Mouse (Mus musculus) lung, embryonic 16.5 days (tissue): Measurements from ENCODE around the gene D130043K22Rik. TPM values are rescaled to one million over a fixed set of nuclear protein-coding genes. Genes with fewer than 3 reads are reported as not detected.

Experiments used
- ATAC-seq: fragments of 200-750 bp; cut with Nextera tagmentation; 2 replicates; pipeline ENCODE4 v1.8.0; 2017; ENCODE audit warnings: low read depth, mild to moderate bottlenecking, moderate library complexity
- H3K27ac ChIP-seq: fragments of 300-500 bp; sonication (generic); 2 replicates; pipeline ENCODE4 v1.5.1; 2014; ENCODE audit warnings: mild to moderate bottlenecking, control low read depth, low read length
- H3K27me3 ChIP-seq: fragments of 300-500 bp; sonication (generic); 2 replicates; pipeline ENCODE4 v1.6.1; 2014; ENCODE audit warnings: low read depth, low read length, mixed read lengths; ENCODE audit not compliant: control insufficient read depth, insufficient read depth
- H3K36me3 ChIP-seq: fragments of 300-500 bp; sonication (generic); 2 replicates; pipeline ENCODE4 v1.6.1; 2014; ENCODE audit warnings: low read length; ENCODE audit not compliant: control insufficient read depth, insufficient read depth
- H3K4me1 ChIP-seq: fragments of 300-500 bp; sonication (generic); replicated peaks from 2 replicates; pipeline ENCODE4 v1.6.1; 2014; ENCODE audit warnings: low read length, mixed read lengths; ENCODE audit not compliant: control insufficient read depth, insufficient read depth
- H3K4me2 ChIP-seq: fragments of 300-500 bp; sonication (generic); 2 replicates; pipeline ENCODE4 v1.6.1; 2014; ENCODE audit warnings: low read depth, low read length, control low read depth
- H3K4me3 ChIP-seq: fragments of 300-500 bp; sonication (generic); 2 replicates; pipeline ENCODE4 v1.5.1; 2014; ENCODE audit warnings: mild to moderate bottlenecking, low read length, control low read depth
- H3K9ac ChIP-seq: fragments of 300-500 bp; sonication (generic); 2 replicates; pipeline ENCODE4 v1.6.1; 2014; ENCODE audit warnings: low read length, control low read depth
- H3K9me3 ChIP-seq: fragments of 300-500 bp; sonication (generic); 2 replicates; pipeline ENCODE4 v1.6.1; 2016; ENCODE audit warnings: low read length; ENCODE audit not compliant: control insufficient read depth
- WGBS: fragments of 180-500 bp; shearing (Covaris S2); extraction: QIAGEN DNeasy Blood & Tissue Kit; methylation state at CpG from one replicate; pipeline ENCODE4 v1.1.7; 2014; 5-methylcytosine and 5-hydroxymethylcytosine counted together
- polyA plus RNA-seq: library from polyadenylated mRNA; unstranded; fragments of >200 nt; fragmentation: Nextera tagmentation; extraction: Ambion mirVana; gene quantifications from 2 replicates; pipeline ENCODE4 v1.2.1, GENCODE M21; 2015

D130043K22Rik gene
- polyA plus RNA-seq, 1 experiment from 2014 or later = 0.20 TPM

GRCm38 (mm10) chr13:24906831-24907570, 62.1 kb downstream of the D130043K22Rik start:
- no peaks in the 10 kb centered on the region for H3K36me3 ChIP-seq
- no peaks in the 10 kb centered on the region for H3K27me3 ChIP-seq
- no peak for ATAC-seq
- H3K4me2 ChIP-seq = no peak overlapping the region
- WGBS = 76% methylated on average over 11 of the region's 11 CpGs
- H3K27ac ChIP-seq = no peak overlapping the region
- H3K9ac ChIP-seq = no peak overlapping the region
- no peaks in the 10 kb centered on the region for H3K4me1 ChIP-seq
- H3K4me3 ChIP-seq = no peak overlapping the region
- H3K9me3 ChIP-seq = no peaks in the 10 kb centered on the region

GRCm38 (mm10) chr13:24909112-24909511, 64.2 kb downstream of the D130043K22Rik start:
- WGBS = 89% methylated on average over 1 of the region's 1 CpGs
- Histone ChIP-seq H3K36me3 (peaks cover under 1% of the 10 kb centered on the region; the same call in 1 of the 2 replicates), H3K4me3 (no peak overlapping the region), H3K27ac (no peak overlapping the region), H3K4me1 (no peaks in the 10 kb centered on the region), H3K27me3 (no peaks in the 10 kb centered on the region), H3K4me2 (no peak overlapping the region), H3K9ac (no peak overlapping the region), H3K9me3 (no peaks in the 10 kb centered on the region)
- ATAC-seq = no peak

GRCm38 (mm10) chr13:24913576-24913975, 68.6 kb downstream of the D130043K22Rik start:
- Histone ChIP-seq H3K9ac (no peak overlapping the region), H3K36me3 (peaks cover 13% of the 10 kb centered on the region), H3K27ac (no peak overlapping the region), H3K4me2 (no peak overlapping the region), H3K27me3 (no peaks in the 10 kb centered on the region), H3K9me3 (no peaks in the 10 kb centered on the region), H3K4me3 (no peak overlapping the region), H3K4me1 (no peaks in the 10 kb centered on the region)
- no peak for ATAC-seq
- WGBS = 89% methylated on average over 7 of the region's 7 CpGs

- H3K4me1 ChIP-seq = no peaks in the 10 kb centered on the region
- ATAC-seq = no peak
- 69% methylated on average over 4 of the region's 4 CpGs for WGBS
- no peak overlapping the region for H3K4me2 ChIP-seq
- H3K4me3 ChIP-seq = no peak overlapping the region
- no peaks in the 10 kb centered on the region for H3K27me3 ChIP-seq
- no peak overlapping the region for H3K27ac ChIP-seq
- H3K9me3 ChIP-seq = no peaks in the 10 kb centered on the region
- peaks cover 13% of the 10 kb centered on the region for H3K36me3 ChIP-seq
- no peak overlapping the region for H3K9ac ChIP-seq
These were observed 70.0 kb downstream of the D130043K22Rik start for GRCm38 (mm10) chr13:24914915-24915314.

- Histone ChIP-seq H3K4me3 (no peak overlapping the region), H3K27me3 (no peaks in the 10 kb centered on the region), H3K27ac (no peak overlapping the region), H3K4me2 (no peak overlapping the region), H3K36me3 (peaks cover 13% of the 10 kb centered on the region), H3K9me3 (no peaks in the 10 kb centered on the region), H3K9ac (no peak overlapping the region), H3K4me1 (no peaks in the 10 kb centered on the region)
- WGBS = 67% methylated on average over 13 of the region's 13 CpGs
- no peak for ATAC-seq
These were observed 70.9 kb downstream of the D130043K22Rik start for GRCm38 (mm10) chr13:24915831-24916230.

- H3K4me1 ChIP-seq = no peaks in the 10 kb centered on the region
These were observed 75.5 kb downstream of the D130043K22Rik start for GRCm38 (mm10) chr13:24920333-24920977.

GRCm38 (mm10) chr13:24921281-24921680, 76.3 kb downstream of the D130043K22Rik start:
- Histone ChIP-seq H3K4me3 (no peak overlapping the region), H3K27me3 (no peaks in the 10 kb centered on the region), H3K9ac (no peak overlapping the region), H3K4me2 (no peak overlapping the region), H3K27ac (no peak overlapping the region), H3K9me3 (no peaks in the 10 kb centered on the region), H3K36me3 (peaks cover 10% of the 10 kb centered on the region), H3K4me1 (no peaks in the 10 kb centered on the region)
- 66% methylated on average over 6 of the region's 6 CpGs for WGBS
- no peak for ATAC-seq

More at GRCm38 (mm10) chr13:24920333-24920977, 75.5 kb downstream of the D130043K22Rik start:
- H3K9me3 ChIP-seq = no peaks in the 10 kb centered on the region
- WGBS = 20% methylated on average over 5 of the region's 5 CpGs
- no peak overlapping the region for H3K4me3 ChIP-seq
- no peak overlapping the region for H3K9ac ChIP-seq
- H3K4me2 ChIP-seq = no peak overlapping the region
- peak; percentile 74 for ATAC-seq
- H3K27me3 ChIP-seq = no peaks in the 10 kb centered on the region
- H3K27ac ChIP-seq = no peak overlapping the region
- peaks cover 9% of the 10 kb centered on the region for H3K36me3 ChIP-seq

GRCm38 (mm10) chr13:24923991-24924390, 79.1 kb downstream of the D130043K22Rik start:
- no peak overlapping the region for H3K4me2 ChIP-seq
- no peak for ATAC-seq
- H3K4me1 ChIP-seq = peaks cover 4% of the 10 kb centered on the region; the same call in 1 of the 2 replicates
- peaks cover 7% of the 10 kb centered on the region; the same call in 1 of the 2 replicates for H3K36me3 ChIP-seq
- 89% methylated on average over 5 of the region's 5 CpGs for WGBS
- no peak overlapping the region for H3K4me3 ChIP-seq
- H3K9ac ChIP-seq = no peak overlapping the region
- no peaks in the 10 kb centered on the region for H3K27me3 ChIP-seq
- no peaks in the 10 kb centered on the region for H3K9me3 ChIP-seq
- H3K27ac ChIP-seq = no peak overlapping the region

- Histone ChIP-seq H3K27me3 (no peaks in the 10 kb centered on the region), H3K9me3 (no peaks in the 10 kb centered on the region; the same call in 1 of the 2 replicates), H3K4me1 (peaks cover 4% of the 10 kb centered on the region; the same call in 1 of the 2 replicates), H3K4me2 (no peak overlapping the region), H3K9ac (no peak overlapping the region), H3K36me3 (no peaks in the 10 kb centered on the region), H3K27ac (no peak overlapping the region), H3K4me3 (no peak overlapping the region)
- ATAC-seq = no peak
These were observed 85.7 kb downstream of the D130043K22Rik start for GRCm38 (mm10) chr13:24930591-24930990.
